Mouse (Mus musculus) stomach, postnatal 0 days (tissue): ENCODE data around the gene Srm.

Experiments
- CTCF ChIP-seq: IDR thresholded peaks from 2 replicates; pipeline ENCODE4 v1.5.1; 2016; ENCODE audit warnings: antibody characterized with exemption, low read depth, mild to moderate bottlenecking, moderate library complexity
- EP300 ChIP-seq: optimal IDR thresholded peaks from 2 replicates; pipeline ENCODE3; 2016; ENCODE audit warnings: antibody characterized with exemption

- TF ChIP-seq CTCF (no peak), EP300 (no peak)
Observed at GRCm38 (mm10) chr4:148602357-148603120, 11.2 kb downstream of the Srm start, which contains the start of gene Masp2.
